ENCODE assay signal across 11 mouse cellular contexts in the genomic region with DNA sequence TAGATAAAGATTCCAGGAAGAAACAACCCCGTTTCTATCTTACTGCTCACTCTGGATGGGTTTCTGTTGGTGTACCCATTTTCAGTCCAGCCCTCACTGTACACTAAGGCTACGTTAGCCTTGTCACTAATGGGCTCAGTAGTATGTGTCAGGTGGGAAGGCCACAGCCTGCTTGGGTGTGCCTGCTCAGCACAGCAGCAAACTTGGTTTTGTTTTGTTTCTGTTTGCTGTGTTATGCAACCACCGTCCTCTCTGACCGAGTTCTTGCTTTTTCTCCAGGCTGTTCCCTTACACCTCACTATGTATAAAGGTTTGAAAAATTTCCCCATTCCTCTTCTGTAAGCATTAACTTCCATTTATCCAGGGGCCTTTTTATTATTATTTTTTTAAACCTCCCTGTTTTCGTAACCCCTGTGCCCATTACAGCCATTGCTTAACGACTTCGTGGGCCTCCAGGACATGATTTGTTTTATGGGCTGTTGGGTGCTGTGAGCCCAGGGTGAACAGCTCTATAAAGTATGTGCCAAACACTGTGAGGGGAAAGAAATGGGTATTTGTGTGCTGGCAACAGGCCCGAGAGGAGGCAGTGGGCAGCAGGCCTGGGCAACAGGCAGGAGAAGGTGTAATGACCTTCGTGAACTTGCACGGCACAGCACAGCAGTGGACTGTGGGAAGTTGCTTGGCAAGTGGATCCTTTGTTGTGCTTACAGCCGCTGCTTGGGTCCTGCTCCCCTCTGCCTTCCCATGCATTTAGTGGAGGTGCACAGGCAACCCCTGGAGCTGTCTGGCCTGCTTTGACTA.
DNase-seq lines count a peak whose midpoint lies in the region; ATAC-seq and TF ChIP-seq lines count a peak whose summit lies in the region.
"Had no signal": no experiment of that assay in that cellular context is flagged by ENCODE, and none has a peak within 500 bp of the region (broad histone marks: within the 10 kb centered on the region; RNA-seq: fewer than 3 reads in every experiment).

No protein-coding gene starts in this region.

- 75% methylated on average over 11 of the region's 11 CpGs for WGBS in heart, embryonic 16.5 days
- 39% methylated on average over 11 of the region's 11 CpGs for WGBS in limb, embryonic 13.5 days

- POLR2A ChIA-PET in Patski (lab: Charles Lee), result interaction anchor here (0.5 kb wide), 1 partner anchor 24 kb away, joined by 3 read pairs; no protein-coding TSS in a partner anchor

- no peak for TF ChIP-seq CTCF in Patski (IDR thresholded peaks at IDR 0.05)

- H3K4me2 ChIP-seq in heart, embryonic 16.5 days (ENCODE audit: low read depth, low read length), result no peak overlapping the region
- H3K4me2 ChIP-seq in limb, embryonic 13.5 days (replicated peaks), result no peak overlapping the region
- H3K4me2 ChIP-seq: embryonic facial prominence, embryonic 15.5 days; hindbrain, embryonic 15.5 days had no signal

- ATAC-seq in heart, embryonic 16.5 days (replicated peaks; ENCODE audit: extremely low read depth, insufficient read depth, low FRiP score), result no peak
- ATAC-seq in Patski, result peak; percentile 44
- peak; percentile 59 for ATAC-seq in limb, embryonic 13.5 days (ENCODE audit: low FRiP score, low read depth)
- ATAC-seq in frontal cortex, adult (ENCODE audit: low TSS enrichment), result no peak

- no peak overlapping the region for H3K4me3 ChIP-seq in heart, embryonic 16.5 days (ENCODE audit: low read length)
- H3K4me3 ChIP-seq in limb, embryonic 13.5 days, result no peak overlapping the region
- H3K4me3 ChIP-seq: embryonic facial prominence, embryonic 15.5 days; hindbrain, embryonic 15.5 days had no signal

- 0 out of 2 replicates have a peak overlapping the region, but pooled peaks have one; percentile 26 for H3K27ac ChIP-seq in heart, embryonic 16.5 days (ENCODE audit: low read length)
- peak overlapping the region; percentile 80 for H3K27ac ChIP-seq in limb, embryonic 13.5 days
- H3K27ac ChIP-seq: embryonic facial prominence, embryonic 15.5 days; hindbrain, embryonic 15.5 days; macrophage had no signal

- H3K27me3 ChIP-seq in heart, embryonic 16.5 days (ENCODE audit: control insufficient read depth, insufficient read depth, low read length), result no peaks in the 10 kb centered on the region
- H3K27me3 ChIP-seq in Patski, result no peaks in the 10 kb centered on the region
- H3K27me3 ChIP-seq in limb, embryonic 13.5 days, result no peaks in the 10 kb centered on the region
- H3K27me3 ChIP-seq: embryonic facial prominence, embryonic 15.5 days; hindbrain, embryonic 15.5 days had no signal

- H3K36me3 ChIP-seq in heart, embryonic 16.5 days (ENCODE audit: control insufficient read depth, insufficient read depth), result no peaks in the 10 kb centered on the region
- no peaks in the 10 kb centered on the region for H3K36me3 ChIP-seq in limb, embryonic 13.5 days
- H3K36me3 ChIP-seq: embryonic facial prominence, embryonic 15.5 days; hindbrain, embryonic 15.5 days had no signal

- CTCF ChIA-PET in Patski (lab: Charles Lee), result interaction anchor here (1.5 kb wide), 1 partner anchor 11 kb away, joined by 3 read pairs; no protein-coding TSS in a partner anchor

- no peak overlapping the region for H3K9ac ChIP-seq in heart, embryonic 16.5 days (ENCODE audit: low read length)
- H3K9ac ChIP-seq in limb, embryonic 13.5 days, result no peak overlapping the region
- H3K9ac ChIP-seq: embryonic facial prominence, embryonic 15.5 days; hindbrain, embryonic 15.5 days had no signal

- DNase-seq in heart, adult 8-10 months (ENCODE audit: low spot score), result no peak
- peak; percentile 42 for DNase-seq in Patski (ENCODE audit: low read depth, low spot score)
- peak; percentile 60 for DNase-seq in forelimb bud, embryonic 11.5 days (ENCODE audit: low read depth, low spot score)
- DNase-seq in c-Kit-positive CD71-positive TER-119-positive erythroid progenitor cells, embryonic 14.5 days (ENCODE audit: low spot score), result no peak
- no peak for DNase-seq in spleen, postnatal 4 days (ENCODE audit: low spot score in 2 of 2)

- H3K4me1 ChIP-seq in heart, embryonic 16.5 days (ENCODE audit: control insufficient read depth, insufficient read depth, low read length), result peaks cover 12% of the 10 kb centered on the region
- peaks cover 56% of the 10 kb centered on the region for H3K4me1 ChIP-seq in limb, embryonic 13.5 days

- in situ Hi-C loops in Patski (cut with MboI; ENCODE audit: low pct_unique_long_range_greater_than_20kb), result no loop called here

- H3K9me3 ChIP-seq in heart, embryonic 16.5 days (replicated peaks; ENCODE audit: control insufficient read depth, low read length), result no peaks in the 10 kb centered on the region
- H3K9me3 ChIP-seq in limb, embryonic 13.5 days, result no peaks in the 10 kb centered on the region
- H3K9me3 ChIP-seq: embryonic facial prominence, embryonic 15.5 days; hindbrain, embryonic 15.5 days had no signal

Comparison
In these comparisons a context has a peak if more than half of its experiments do, and no peak if none do; other contexts are left out.
1. ATAC-seq: peak in Patski (single experiment) and limb, embryonic 13.5 days (single experiment); none in heart, embryonic 16.5 days (single experiment) and frontal cortex, adult (single experiment).
2. DNase-seq: peak in Patski (single experiment) and forelimb bud, embryonic 11.5 days (single experiment); none in heart, adult 8-10 months (single experiment), c-Kit-positive CD71-positive TER-119-positive erythroid progenitor cells, embryonic 14.5 days (single experiment) and spleen, postnatal 4 days (0 of 2).